Mouse (Mus musculus) CH12.LX (cell line): ENCODE data around the gene Grik5. TPM values are rescaled to one million over a fixed set of nuclear protein-coding genes. Genes with fewer than 3 reads are reported as not detected.

Source experiments
- DNase-seq: peaks from one replicate; pipeline ENCODE4 v3.0.0-alpha.2; 2013; ENCODE audit errors: extremely low read depth
- H3K27ac ChIP-seq: 2 replicates; pipeline ENCODE4 v1.5.1; 2012; ENCODE audit warnings: low read depth, mild to moderate bottlenecking, control low read depth, moderate library complexity; ENCODE audit not compliant: insufficient read depth
- H3K27me3 ChIP-seq: replicated peaks from 2 replicates; pipeline ENCODE3; 2012; ENCODE audit warnings: inconsistent platforms
- H3K36me3 ChIP-seq, 2 experiments: replicated peaks in 1 of 2; 2 replicates each; pipeline versions ENCODE3 to v1.6.1; 2012; ENCODE audit warnings: inconsistent platforms in 1 of 2, low read length in 1 of 2, mild to moderate bottlenecking in 1 of 2, mixed read lengths in 1 of 2, moderate library complexity in 1 of 2; ENCODE audit not compliant: control insufficient read depth in 1 of 2, insufficient read depth in 1 of 2
- H3K4me1 ChIP-seq, 2 experiments: 2 replicates each; pipeline ENCODE4 v1.6.1; 2012; ENCODE audit warnings: inconsistent platforms in 1 of 2, moderate library complexity in 1 of 2; ENCODE audit not compliant: insufficient read depth in 2 of 2, control insufficient read depth in 1 of 2
- H3K4me2 ChIP-seq: 2 replicates; pipeline ENCODE4 v1.6.1; 2012; ENCODE audit warnings: low read depth, mild to moderate bottlenecking, control low read depth; ENCODE audit not compliant: poor library complexity, insufficient read depth, severe bottlenecking
- H3K4me3 ChIP-seq, 3 experiments: fragments of 150-350 bp in 1 of 3; sonication (generic) in 1 of 3; replicated peaks in 1 of 3; 2 replicates each; pipeline versions ENCODE3 to v1.5.1; 2011 to 2012; ENCODE audit warnings: low read depth in 2 of 3, low read length in 2 of 3, mild to moderate bottlenecking in 2 of 3, moderate library complexity in 2 of 3, control low read depth in 1 of 3, improper control_type of control experiment in 1 of 3, inconsistent platforms in 1 of 3, mixed read lengths in 1 of 3; ENCODE audit not compliant: poor library complexity in 1 of 3
- H3K79me2 ChIP-seq: replicated peaks from 2 replicates; pipeline ENCODE4 v1.6.1; 2012; ENCODE audit warnings: mild to moderate bottlenecking, moderate library complexity; ENCODE audit not compliant: control insufficient read depth, poor library complexity, insufficient read depth, severe bottlenecking; ENCODE audit errors: extremely low read depth
- H3K9ac ChIP-seq: 2 replicates; pipeline ENCODE4 v1.6.1; 2012; ENCODE audit warnings: low read depth, mild to moderate bottlenecking, control low read depth, moderate library complexity; ENCODE audit not compliant: insufficient read depth
- H3K9me3 ChIP-seq: replicated peaks from 2 replicates; pipeline ENCODE3; 2012; ENCODE audit warnings: low read length, inconsistent platforms, mixed read lengths
- BHLHE40 ChIP-seq: IDR thresholded peaks from 2 replicates; pipeline ENCODE4 v1.6.1; 2011; ENCODE audit warnings: mild to moderate bottlenecking, low read depth, low read length, improper control_type of control experiment
- CHD1 ChIP-seq: IDR thresholded peaks from 2 replicates; pipeline ENCODE4 v1.6.1; 2012; ENCODE audit warnings: low read depth, low read length, improper control_type of control experiment, inconsistent platforms
- CHD2 ChIP-seq: IDR thresholded peaks from 2 replicates; pipeline ENCODE4 v1.6.1; 2011; ENCODE audit warnings: low read length, improper control_type of control experiment
- CTCF ChIP-seq, 2 experiments: IDR thresholded peaks in 1 of 2; conservative IDR thresholded peaks in 1 of 2; 2 replicates each; pipeline ENCODE4 v1.5.1; 2011 to 2012; ENCODE audit warnings: low read depth in 2 of 2, low read length in 2 of 2, improper control_type of control experiment in 1 of 2, inconsistent platforms in 1 of 2, mild to moderate bottlenecking in 1 of 2, moderate library complexity in 1 of 2
- E2F4 ChIP-seq: IDR thresholded peaks from 2 replicates; pipeline ENCODE4 v1.6.1; 2011; ENCODE audit warnings: low read depth, low read length, improper control_type of control experiment; ENCODE audit not compliant: insufficient replicate concordance
- EP300 ChIP-seq: IDR thresholded peaks from 2 replicates; pipeline ENCODE4 v1.6.1; 2011; ENCODE audit warnings: low read length, improper control_type of control experiment
- GABPA ChIP-seq: IDR thresholded peaks from 2 replicates; pipeline ENCODE4 v1.6.1; 2012; ENCODE audit warnings: low read depth, low read length, improper control_type of control experiment, inconsistent platforms; ENCODE audit not compliant: insufficient replicate concordance
- HCFC1 ChIP-seq: IDR thresholded peaks from 2 replicates; pipeline ENCODE4 v1.6.1; 2012; ENCODE audit warnings: low read depth, mild to moderate bottlenecking, inconsistent platforms, low read length, improper control_type of control experiment
- IRF4 ChIP-seq: IDR thresholded peaks from 2 replicates; pipeline ENCODE4 v1.6.1; 2014; ENCODE audit warnings: low read depth, mild to moderate bottlenecking, inconsistent platforms, low read length, improper control_type of control experiment
- JUN ChIP-seq: IDR thresholded peaks from 2 replicates; pipeline ENCODE4 v1.6.1; 2011; ENCODE audit warnings: low read depth, mild to moderate bottlenecking, low read length, improper control_type of control experiment, moderate library complexity; ENCODE audit not compliant: insufficient read depth
- MAFK ChIP-seq: IDR thresholded peaks from 2 replicates; pipeline ENCODE4 v1.6.1; 2011; ENCODE audit warnings: low read length, improper control_type of control experiment; ENCODE audit not compliant: insufficient replicate concordance
- MAX ChIP-seq: IDR thresholded peaks from 2 replicates; pipeline ENCODE4 v1.6.1; 2011; ENCODE audit warnings: low read length, improper control_type of control experiment
- MAZ ChIP-seq: IDR thresholded peaks from 2 replicates; pipeline ENCODE4 v1.6.1; 2012; ENCODE audit warnings: low read depth, mild to moderate bottlenecking, inconsistent platforms, low read length, improper control_type of control experiment, moderate library complexity
- MEF2A ChIP-seq: IDR thresholded peaks from 2 replicates; pipeline ENCODE4 v1.6.1; 2014; ENCODE audit warnings: low read depth, mild to moderate bottlenecking, inconsistent platforms, low read length, improper control_type of control experiment, borderline replicate concordance
- MXI1 ChIP-seq: IDR thresholded peaks from 2 replicates; pipeline ENCODE4 v1.6.1; 2011; ENCODE audit warnings: mild to moderate bottlenecking, low read depth, low read length, improper control_type of control experiment
- NELFE ChIP-seq: IDR thresholded peaks from 2 replicates; pipeline ENCODE4 v1.6.1; 2011; ENCODE audit warnings: low read depth, low read length, improper control_type of control experiment
- POLR2A ChIP-seq: IDR thresholded peaks from 2 replicates; pipeline ENCODE4 v1.6.1; 2011; ENCODE audit warnings: low read depth, mild to moderate bottlenecking, improper control_type of control experiment, low read length
- POLR2AphosphoS2 ChIP-seq: IDR thresholded peaks from 2 replicates; pipeline ENCODE4 v1.6.1; 2011; ENCODE audit warnings: low read depth, low read length, improper control_type of control experiment
- RAD21 ChIP-seq: IDR thresholded peaks from 2 replicates; pipeline ENCODE4 v1.6.1; 2011; ENCODE audit warnings: low read depth, mild to moderate bottlenecking, low read length, improper control_type of control experiment, moderate library complexity
- SMC3 ChIP-seq: IDR thresholded peaks from 2 replicates; pipeline ENCODE4 v1.6.1; 2011; ENCODE audit warnings: low read depth, low read length, improper control_type of control experiment
- UBTF ChIP-seq: IDR thresholded peaks from 2 replicates; pipeline ENCODE4 v1.6.1; 2012; ENCODE audit warnings: low read depth, mild to moderate bottlenecking, inconsistent platforms, low read length, improper control_type of control experiment, moderate library complexity
- ZC3H11A ChIP-seq: IDR thresholded peaks from 2 replicates; pipeline ENCODE4 v1.6.1; 2012; ENCODE audit warnings: low read depth, mild to moderate bottlenecking, inconsistent platforms, low read length, improper control_type of control experiment
- ZMIZ1 ChIP-seq: IDR thresholded peaks from 2 replicates; pipeline ENCODE4 v1.6.1; 2012; ENCODE audit warnings: low read depth, mild to moderate bottlenecking, inconsistent platforms, low read length, improper control_type of control experiment
- dilution Hi-C: fragments of 300-500 bp; cut with MboI; formaldehyde crosslinking; loops from 2 replicates; pipeline ENCODE4 v1.14.3; 2020; ENCODE audit warnings: low sequenced_read_pairs; ENCODE audit not compliant: extremely low pct_unique_long_range_greater_than_20kb, extremely low pct_ligation_motif_present
- in situ Hi-C: fragments of 300-500 bp; cut with MboI; formaldehyde crosslinking; loops from 3 replicates; pipeline ENCODE4 v1.14.3; 2019; ENCODE audit warnings: low sequenced_read_pairs, low pct_ligation_motif_present, low pct_unique_long_range_greater_than_20kb, mixed read lengths
- polyA plus RNA-seq: library from polyadenylated mRNA; unstranded; fragments of >175 nt; gene quantifications from 2 replicates; pipeline ENCODE4 v1.2.1, GENCODE M21; 2012; ENCODE audit warnings: low read depth; ENCODE audit not compliant: insufficient read length
- total RNA-seq, 2 experiments: library from RNA; depleted of rRNA; stranded (reverse); fragments of 300-350 nt in 1 of 2; fragments of >200 nt in 1 of 2; gene quantifications; 2 replicates each; pipeline ENCODE4 v1.2.3; 2012 to 2014

The Grik5 gene
- total and polyA plus RNA-seq, 3 experiments: 1.0 to 2.1 (median 1.5) TPM

DNA sequence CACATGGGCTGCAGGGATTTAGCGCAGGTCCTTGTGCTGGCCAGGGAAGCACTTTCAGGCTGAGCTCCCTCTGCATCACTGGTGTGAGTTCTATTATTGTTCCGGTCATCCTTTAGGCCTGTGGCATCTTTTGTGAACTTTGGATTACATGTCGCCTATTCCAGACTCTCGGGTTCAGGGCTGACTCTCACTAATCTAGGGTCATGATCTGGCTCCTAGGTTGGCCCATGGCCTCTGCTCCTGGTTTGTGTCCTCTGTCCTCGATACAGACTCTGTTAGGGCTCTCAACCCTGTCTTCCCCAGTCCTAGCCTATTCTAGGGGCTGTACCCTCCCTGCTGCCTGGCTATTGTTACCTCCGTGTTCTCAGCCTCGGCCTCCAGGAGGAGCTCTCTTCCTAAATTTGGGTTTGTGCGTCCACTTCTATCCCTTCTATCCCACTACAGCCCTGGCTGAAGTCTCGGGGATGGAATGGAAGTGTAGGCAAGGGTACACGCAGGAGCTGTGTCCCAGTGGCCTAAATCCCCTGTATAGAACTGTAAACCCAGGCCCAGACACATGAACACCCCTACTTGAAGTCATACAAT lies 46.2 kb downstream of the Grik5 start:
- peak; percentile 15 for DNase-seq
- Histone ChIP-seq H3K27me3 (no peaks in the 10 kb centered on the region), H3K4me1 (peaks cover 9 to 26% of the 10 kb centered on the region in 2 experiments), H3K9ac (no peak overlapping the region), H3K4me3 (no peak overlapping the region), H3K4me2 (no peak overlapping the region), H3K9me3 (no peaks in the 10 kb centered on the region), H3K27ac (no peak overlapping the region), H3K79me2 (no peaks in the 10 kb centered on the region), H3K36me3 (peaks cover 0 to 3% of the 10 kb centered on the region in 2 experiments)
- in situ Hi-C loops (no loop called here), dilution Hi-C loops (no loop called here)
- TF ChIP-seq ZMIZ1 (no peak), SMC3 (peak; percentile 36; the same call in 1 of the 2 replicates), CTCF (conservative IDR thresholded peaks at IDR 0.05 in 1 of 2, IDR thresholded peaks at IDR 0.05 in 1 of 2; ENCODE audit: low read depth in 2 of 2, low read length in 2 of 2) (peak in 1 of 2 experiments; percentile 55; a peak in 2 of 4 replicates), RAD21 (peak; percentile 46), BHLHE40 (no peak), POLR2A (no peak)

DNA sequence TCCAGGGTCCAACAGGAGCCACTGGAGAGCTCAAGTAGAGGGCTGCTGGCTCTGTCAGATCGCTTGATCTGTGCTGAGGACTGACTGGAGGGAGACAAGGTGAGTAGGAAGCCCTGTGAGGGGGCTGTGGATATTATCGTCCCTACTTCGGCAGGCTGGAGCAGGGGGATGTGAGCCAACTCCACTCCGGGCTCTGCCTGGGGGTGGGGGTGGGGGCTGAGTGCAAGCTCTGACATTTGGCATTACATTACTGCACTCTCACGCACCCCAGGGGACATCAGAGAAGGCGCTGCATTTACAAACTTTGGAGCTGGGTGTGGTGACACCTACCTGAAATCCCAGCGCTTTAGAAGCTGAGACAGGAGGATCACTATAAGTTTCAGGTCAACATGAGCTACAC lies 60.6 kb downstream of the Grik5 start:
- H3K9me3 ChIP-seq: peaks cover 2% of the 10 kb centered on the region
- no peaks in the 10 kb centered on the region for H3K79me2 ChIP-seq
- H3K27me3 ChIP-seq: peaks cover 17% of the 10 kb centered on the region
- no peak for DNase-seq
- in situ Hi-C loops (no loop called here), dilution Hi-C loops (no loop called here)
- no peaks in the 10 kb centered on the region for H3K4me1 ChIP-seq
- no peak overlapping the region for H3K4me2 ChIP-seq
- no peak overlapping the region for H3K9ac ChIP-seq
- TF ChIP-seq MEF2A: no peak
- TF ChIP-seq E2F4: no peak
- TF ChIP-seq ZMIZ1: no peak
- TF ChIP-seq IRF4: no peak
- TF ChIP-seq UBTF: no peak
- TF ChIP-seq POLR2A: no peak
- H3K27ac ChIP-seq: no peak overlapping the region
- no peak overlapping the region for H3K4me3 ChIP-seq
- peaks cover 0 to 2% of the 10 kb centered on the region in 2 experiments for H3K36me3 ChIP-seq

DNA sequence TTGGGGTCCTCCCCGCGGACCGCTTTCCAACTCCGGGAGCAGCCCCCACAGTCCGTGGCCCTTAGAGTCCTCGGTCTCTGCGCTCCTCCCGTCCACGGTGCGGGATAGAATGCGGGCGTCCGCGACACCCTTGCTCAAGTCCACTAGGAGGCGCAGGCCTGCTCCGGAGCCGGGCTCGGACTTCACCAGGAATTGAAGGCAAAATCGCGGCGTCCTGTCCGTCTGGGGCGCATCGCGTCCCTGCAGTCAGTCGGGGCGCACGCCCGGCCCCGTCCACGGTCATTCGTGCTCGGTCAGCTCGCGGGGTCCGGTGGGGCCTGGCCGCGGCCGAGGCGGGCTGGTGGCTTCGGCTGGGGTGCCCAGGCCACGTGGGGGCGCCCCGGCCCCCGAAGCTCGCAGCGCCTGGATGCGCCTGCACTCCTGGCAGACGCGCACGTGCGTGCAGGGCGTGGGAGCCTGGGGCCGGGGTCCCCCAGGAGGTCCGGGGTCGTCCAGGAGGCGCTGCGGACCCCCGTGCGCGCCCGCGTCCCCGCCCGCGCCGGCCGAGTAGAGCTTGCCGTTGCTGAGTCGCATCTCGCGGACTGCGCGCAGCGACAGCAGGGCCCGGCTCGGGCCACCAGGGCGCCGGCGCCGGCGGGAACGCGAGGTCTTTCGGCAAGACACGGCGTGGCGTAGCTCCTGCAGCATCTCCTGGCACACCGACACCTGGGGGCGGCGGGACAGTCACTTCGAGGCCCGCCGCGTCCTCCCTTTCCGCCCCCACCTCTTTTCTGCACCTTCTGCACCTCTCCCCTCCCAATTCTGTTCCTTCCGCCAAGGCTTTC lies 61.8 kb downstream of the Grik5 start:
- dilution Hi-C loops: no loop called here
- no peak for DNase-seq
- no peak overlapping the region for H3K4me2 ChIP-seq
- no peak overlapping the region for H3K27ac ChIP-seq
- TF ChIP-seq MXI1: no peak
- TF ChIP-seq IRF4: no peak
- no peak for TF ChIP-seq POLR2A
- no peak for TF ChIP-seq ZC3H11A
- no peak for TF ChIP-seq POLR2AphosphoS2
- TF ChIP-seq UBTF: no peak
- no peak for TF ChIP-seq CHD1
- no peak for TF ChIP-seq CTCF (conservative IDR thresholded peaks at IDR 0.05 in 1 of 2, IDR thresholded peaks at IDR 0.05 in 1 of 2; ENCODE audit: low read depth in 2 of 2, low read length in 2 of 2)
- no peak for TF ChIP-seq MAFK
- no peak for TF ChIP-seq MEF2A
- no peak for TF ChIP-seq BHLHE40
- TF ChIP-seq EP300: no peak
- TF ChIP-seq CHD2: no peak
- no peak for TF ChIP-seq HCFC1
- TF ChIP-seq MAZ: no peak
- TF ChIP-seq GABPA: no peak
- TF ChIP-seq MAX: no peak
- no peak for TF ChIP-seq JUN
- TF ChIP-seq NELFE: no peak
- H3K79me2 ChIP-seq: no peaks in the 10 kb centered on the region
- H3K36me3 ChIP-seq: peaks cover 0 to 2% of the 10 kb centered on the region in 2 experiments
- H3K9me3 ChIP-seq: peaks cover 2% of the 10 kb centered on the region
- in situ Hi-C loops: no loop called here
- H3K4me3 ChIP-seq: no peak overlapping the region
- H3K9ac ChIP-seq: no peak overlapping the region
- H3K27me3 ChIP-seq: peaks cover 30% of the 10 kb centered on the region
- H3K4me1 ChIP-seq: no peaks in the 10 kb centered on the region
